Mouse (Mus musculus) neural tube, embryonic 14.5 days (tissue): ENCODE results near the gene Cdh23. TPM values are rescaled to one million over a fixed set of nuclear protein-coding genes. Genes with fewer than 3 reads are reported as not detected.

ENCODE experiments used
- ATAC-seq: fragments of 200-750 bp; cut with Nextera tagmentation; 2 replicates; pipeline ENCODE4 v1.8.0; 2017; ENCODE audit warnings: low read depth, mild to moderate bottlenecking, moderate TSS enrichment, moderate library complexity
- H3K27ac ChIP-seq: fragments of 300-500 bp; sonication (generic); 2 replicates; pipeline ENCODE4 v1.5.1; 2014; ENCODE audit warnings: low read depth, mild to moderate bottlenecking, control low read depth, low read length, moderate library complexity, mixed read lengths
- H3K27me3 ChIP-seq: fragments of 300-500 bp; sonication (generic); 2 replicates; pipeline ENCODE4 v1.6.1; 2014; ENCODE audit warnings: low read length; ENCODE audit not compliant: control insufficient read depth, insufficient read depth
- H3K36me3 ChIP-seq: fragments of 300-500 bp; sonication (generic); 2 replicates; pipeline ENCODE4 v1.6.1; 2014; ENCODE audit warnings: low read length, mixed read lengths; ENCODE audit not compliant: control insufficient read depth, insufficient read depth
- H3K4me1 ChIP-seq: fragments of 300-500 bp; sonication (generic); 2 replicates; pipeline ENCODE4 v1.6.1; 2014; ENCODE audit warnings: low read length; ENCODE audit not compliant: control insufficient read depth, insufficient read depth
- H3K4me2 ChIP-seq: fragments of 300-500 bp; sonication (generic); 2 replicates; pipeline ENCODE4 v1.6.1; 2014; ENCODE audit warnings: mild to moderate bottlenecking, low read depth, low read length, control low read depth
- H3K4me3 ChIP-seq: fragments of 300-500 bp; sonication (generic); 2 replicates; pipeline ENCODE4 v1.5.1; 2014; ENCODE audit warnings: low read depth, low read length, control low read depth, mixed read lengths
- H3K9ac ChIP-seq: fragments of 300-500 bp; sonication (generic); replicated peaks from 2 replicates; pipeline ENCODE4 v1.6.1; 2014; ENCODE audit warnings: low read depth, mild to moderate bottlenecking, control low read depth, low read length, mixed read lengths
- H3K9me3 ChIP-seq: fragments of 300-500 bp; sonication (generic); 2 replicates; pipeline ENCODE4 v1.6.1; 2016; ENCODE audit warnings: low read length; ENCODE audit not compliant: control insufficient read depth
- WGBS: fragments of 180-500 bp; shearing (Covaris S2); extraction: QIAGEN DNeasy Blood & Tissue Kit; methylation state at CpG from one replicate; pipeline ENCODE4 v1.1.7; 2014; 5-methylcytosine and 5-hydroxymethylcytosine counted together
- polyA plus RNA-seq: library from polyadenylated mRNA; unstranded; fragments of >200 nt; fragmentation: Nextera tagmentation; extraction: Ambion mirVana; gene quantifications from 2 replicates; pipeline ENCODE4 v1.2.1, GENCODE M21; 2014

Gene Cdh23
- polyA plus RNA-seq, 1 experiment from 2014 or later: 15.4 TPM

- no peak overlapping the region for H3K4me2 ChIP-seq
- no peaks in the 10 kb centered on the region for H3K4me1 ChIP-seq
- 53% methylated on average over 7 of the region's 7 CpGs for WGBS
- H3K4me3 ChIP-seq: no peak overlapping the region
- H3K36me3 ChIP-seq: no peaks in the 10 kb centered on the region
- ATAC-seq: no peak
- H3K9me3 ChIP-seq: no peaks in the 10 kb centered on the region
- H3K27ac ChIP-seq: no peak overlapping the region
- no peak overlapping the region for H3K9ac ChIP-seq
- H3K27me3 ChIP-seq: no peaks in the 10 kb centered on the region
Observed at GRCm38 (mm10) chr10:60394936-60395335, 301.4 kb downstream of the Cdh23 start.

DNA sequence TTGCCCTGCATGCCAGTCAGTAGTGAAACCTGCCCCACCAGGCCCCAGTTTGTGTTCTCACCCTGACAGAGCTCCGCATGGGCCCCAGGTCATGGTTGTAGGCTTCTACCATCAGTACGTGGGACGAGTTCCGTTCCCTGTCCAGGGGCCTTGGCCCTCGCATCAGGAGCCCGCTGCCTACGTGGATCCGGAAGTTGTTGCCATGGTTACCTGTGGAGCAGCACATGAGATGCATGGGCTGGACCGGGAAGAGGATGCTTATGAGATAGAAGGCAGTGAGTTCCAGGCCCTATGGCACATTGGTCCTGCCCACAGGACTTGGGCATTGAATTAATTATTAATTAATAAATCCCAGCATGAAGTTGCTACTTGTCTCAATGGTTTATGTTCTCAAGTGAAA lies 304.6 kb downstream of the Cdh23 start:
- Histone ChIP-seq H3K36me3 (no peaks in the 10 kb centered on the region), H3K4me2 (no peak overlapping the region), H3K9ac (no peak overlapping the region), H3K4me3 (no peak overlapping the region), H3K27me3 (no peaks in the 10 kb centered on the region), H3K4me1 (no peaks in the 10 kb centered on the region), H3K27ac (no peak overlapping the region), H3K9me3 (no peaks in the 10 kb centered on the region)
- WGBS: 84% methylated on average over 9 of the region's 9 CpGs
- no peak for ATAC-seq

DNA sequence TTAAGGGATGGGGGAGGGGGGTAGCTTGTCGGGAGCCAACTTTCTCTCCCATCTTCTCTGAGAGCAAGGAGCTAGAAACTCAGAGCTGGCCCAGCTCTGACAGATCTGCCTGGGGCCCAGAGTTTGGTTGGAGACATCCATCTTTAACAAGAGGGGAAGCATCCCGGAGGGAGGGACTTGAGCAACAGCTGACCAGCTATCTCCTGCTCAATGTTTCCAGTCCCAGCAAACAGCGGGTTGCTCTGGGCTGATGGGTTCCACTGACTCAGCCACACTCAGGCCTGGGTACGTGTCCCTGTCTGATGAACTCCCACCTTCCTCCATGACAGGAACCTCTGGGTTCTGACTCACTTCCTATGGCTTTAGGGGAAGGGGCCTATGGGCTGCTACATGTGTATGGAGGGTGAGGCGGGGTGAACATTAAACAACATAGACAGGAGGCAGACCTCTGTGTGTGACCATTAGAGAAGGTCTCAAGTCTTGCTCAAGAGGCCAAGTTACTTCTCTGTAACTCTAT lies 305.3 kb downstream of the Cdh23 start:
- no peak for ATAC-seq
- WGBS: 60% methylated on average over 5 of the region's 5 CpGs
- H3K4me2 ChIP-seq: no peak overlapping the region
- H3K9ac ChIP-seq: no peak overlapping the region
- H3K9me3 ChIP-seq: no peaks in the 10 kb centered on the region
- no peak overlapping the region for H3K4me3 ChIP-seq
- no peaks in the 10 kb centered on the region for H3K36me3 ChIP-seq
- H3K27ac ChIP-seq: no peak overlapping the region
- no peaks in the 10 kb centered on the region for H3K4me1 ChIP-seq
- no peaks in the 10 kb centered on the region for H3K27me3 ChIP-seq

DNA sequence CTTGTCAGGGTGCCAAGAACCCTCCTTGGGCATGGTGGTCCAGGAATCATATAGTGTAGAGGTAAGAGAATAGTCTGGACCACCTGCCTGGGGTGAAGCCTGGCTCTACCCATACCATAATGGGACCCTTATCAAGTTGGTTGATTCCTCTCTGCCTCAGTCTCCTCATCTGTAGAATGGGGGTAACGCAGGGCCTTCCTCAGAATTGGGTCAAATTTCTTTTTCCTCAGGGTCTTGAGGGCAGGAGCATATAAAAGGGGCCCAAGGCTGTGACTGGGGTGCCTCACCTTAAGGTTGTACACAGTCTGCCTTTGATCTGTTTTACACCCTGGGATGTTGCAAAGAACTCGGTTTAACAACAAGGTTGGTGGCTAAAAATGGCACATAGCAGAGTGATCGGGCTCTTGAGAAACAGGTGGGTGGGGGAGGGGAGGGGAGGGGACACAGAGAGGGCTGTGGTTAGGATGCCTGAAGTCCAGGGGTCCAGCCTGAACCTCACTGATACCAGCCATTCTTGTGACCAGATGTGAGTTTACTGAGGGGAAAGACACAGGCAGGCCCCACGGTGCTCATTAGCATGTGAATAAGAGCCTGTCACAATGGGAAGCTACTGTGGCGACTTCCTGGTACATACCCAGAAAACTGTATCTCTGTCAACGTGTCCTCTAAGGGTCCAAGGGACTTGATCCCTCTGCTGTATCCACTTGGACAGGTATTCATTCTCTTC lies 305.9 kb downstream of the Cdh23 start:
- WGBS: 29% methylated on average over 6 of the region's 6 CpGs
- Histone ChIP-seq H3K27ac (no peak overlapping the region), H3K9ac (no peak overlapping the region), H3K9me3 (no peaks in the 10 kb centered on the region), H3K4me1 (no peaks in the 10 kb centered on the region), H3K4me3 (no peak overlapping the region), H3K27me3 (no peaks in the 10 kb centered on the region), H3K4me2 (no peak overlapping the region), H3K36me3 (no peaks in the 10 kb centered on the region)
- no peak for ATAC-seq

- Histone ChIP-seq H3K4me2 (no peak overlapping the region), H3K4me3 (no peak overlapping the region), H3K9ac (no peak overlapping the region), H3K27me3 (no peaks in the 10 kb centered on the region), H3K36me3 (no peaks in the 10 kb centered on the region), H3K4me1 (no peaks in the 10 kb centered on the region), H3K9me3 (no peaks in the 10 kb centered on the region), H3K27ac (no peak overlapping the region)
- no peak for ATAC-seq
- WGBS: 54% methylated on average over 9 of the region's 9 CpGs
Observed at GRCm38 (mm10) chr10:60389447-60389865, 306.8 kb downstream of the Cdh23 start.

DNA sequence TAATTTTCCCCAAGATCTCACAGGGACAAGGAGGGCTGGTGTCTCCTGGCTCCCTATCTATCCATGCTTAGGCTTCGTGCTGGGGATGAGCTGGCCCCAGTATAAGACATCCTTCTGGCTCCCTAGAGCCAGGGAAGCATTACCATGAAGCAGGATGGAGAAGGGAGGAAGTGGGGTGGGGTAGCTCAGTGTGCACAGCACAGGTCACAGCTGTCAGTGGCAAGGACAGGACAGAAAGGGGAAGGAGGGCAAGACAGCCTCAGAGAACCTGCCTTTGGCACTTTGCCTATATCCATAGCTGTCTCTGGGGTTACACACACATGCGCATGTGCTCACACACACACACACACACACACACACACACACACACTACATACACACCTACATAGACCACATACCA lies 308.0 kb downstream of the Cdh23 start:
- Histone ChIP-seq H3K4me3 (no peak overlapping the region), H3K4me1 (no peaks in the 10 kb centered on the region), H3K27me3 (no peaks in the 10 kb centered on the region), H3K27ac (no peak overlapping the region), H3K4me2 (no peak overlapping the region), H3K36me3 (no peaks in the 10 kb centered on the region), H3K9me3 (no peaks in the 10 kb centered on the region), H3K9ac (no peak overlapping the region)
- no peak for ATAC-seq
- WGBS: 95% methylated on average over 2 of the region's 2 CpGs

- H3K27ac ChIP-seq: no peak overlapping the region
- WGBS: 79% methylated on average over 10 of the region's 10 CpGs
- ATAC-seq: no peak
Observed at GRCm38 (mm10) chr10:60381142-60381925, 315.0 kb downstream of the Cdh23 start.

GRCm38 (mm10) chr10:60380229-60380628 lies 316.1 kb downstream of the Cdh23 start:
- WGBS: 75% methylated on average over 3 of the region's 3 CpGs
- H3K9ac ChIP-seq: no peak overlapping the region
- H3K27ac ChIP-seq: no peak overlapping the region
- no peaks in the 10 kb centered on the region for H3K4me1 ChIP-seq
- H3K9me3 ChIP-seq: no peaks in the 10 kb centered on the region
- H3K4me2 ChIP-seq: no peak overlapping the region
- no peaks in the 10 kb centered on the region for H3K27me3 ChIP-seq
- ATAC-seq: no peak
- no peak overlapping the region for H3K4me3 ChIP-seq
- H3K36me3 ChIP-seq: no peaks in the 10 kb centered on the region

More at GRCm38 (mm10) chr10:60381142-60381925, 315.0 kb downstream of the Cdh23 start:
- Histone ChIP-seq H3K9me3 (no peaks in the 10 kb centered on the region), H3K27me3 (no peaks in the 10 kb centered on the region), H3K4me2 (no peak overlapping the region), H3K4me3 (no peak overlapping the region), H3K9ac (no peak overlapping the region), H3K36me3 (no peaks in the 10 kb centered on the region), H3K4me1 (no peaks in the 10 kb centered on the region)

- ATAC-seq: no peak
- WGBS: 85% methylated on average over 9 of the region's 9 CpGs
Observed at GRCm38 (mm10) chr10:60379419-60379957, 316.8 kb downstream of the Cdh23 start.

More at GRCm38 (mm10) chr10:60379419-60379957, 316.8 kb downstream of the Cdh23 start:
- H3K4me1 ChIP-seq: no peaks in the 10 kb centered on the region
- H3K4me2 ChIP-seq: no peak overlapping the region
- H3K9me3 ChIP-seq: no peaks in the 10 kb centered on the region
- no peak overlapping the region for H3K4me3 ChIP-seq
- H3K27me3 ChIP-seq: no peaks in the 10 kb centered on the region
- no peaks in the 10 kb centered on the region for H3K36me3 ChIP-seq
- H3K27ac ChIP-seq: no peak overlapping the region
- no peak overlapping the region for H3K9ac ChIP-seq
